Mouse (Mus musculus): ENCODE data around the gene Rtl4. TPM values are rescaled to one million over a fixed set of nuclear protein-coding genes. Genes with fewer than 3 reads are reported as not detected.

The Rtl4 gene
- not detected in 2 replicates for polyA plus RNA-seq (2012; rRNA removed)

DNA sequence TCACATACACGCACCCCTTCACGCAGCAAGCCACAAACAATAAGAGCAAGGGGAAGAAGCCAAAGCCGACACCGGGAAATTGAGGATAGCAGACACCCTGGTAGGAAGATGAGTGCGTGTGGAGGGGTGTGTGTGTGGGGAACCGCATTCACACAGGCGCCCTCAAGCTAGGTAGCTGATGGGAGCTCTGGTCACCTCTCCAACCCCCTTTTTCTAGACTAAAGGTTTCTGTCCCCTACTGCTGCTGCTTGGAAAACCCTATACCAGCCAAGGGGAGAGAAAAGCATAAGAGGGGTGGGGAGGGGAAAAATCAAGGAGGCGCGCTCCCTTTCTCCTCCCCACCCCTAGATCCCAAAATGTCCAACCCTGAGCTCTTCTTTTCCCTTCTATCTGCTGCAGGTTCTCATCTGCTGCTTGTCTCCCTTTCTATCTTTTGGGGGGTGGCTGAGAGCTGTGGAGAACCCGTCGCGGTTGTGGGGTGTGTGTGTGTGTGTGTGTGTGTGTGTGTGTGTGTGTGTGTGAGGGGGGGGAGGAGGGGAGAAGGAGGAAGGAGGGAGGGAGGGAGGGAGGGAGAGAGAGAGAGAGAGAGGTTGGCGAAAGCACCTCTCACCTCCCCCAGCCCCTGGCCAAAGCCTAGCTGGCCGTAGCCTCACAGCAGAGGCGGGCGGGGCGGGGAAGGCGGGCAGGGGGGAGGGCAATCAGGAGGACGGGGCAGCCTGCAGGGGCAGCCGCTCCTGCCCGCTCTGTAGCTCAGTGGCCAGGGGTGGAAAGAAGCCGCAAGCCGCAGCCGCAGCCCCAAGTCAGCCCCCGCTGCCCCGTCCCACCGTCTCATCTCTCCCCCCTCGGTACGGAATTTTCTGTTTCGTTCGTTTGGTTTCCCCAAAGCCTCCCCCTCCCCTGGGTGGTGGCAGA is at the start of gene Rtl4:
Gene Rtl4, plus strand, starts transcription at position 701 of the 912 bp plus-strand sequence.

DNA sequence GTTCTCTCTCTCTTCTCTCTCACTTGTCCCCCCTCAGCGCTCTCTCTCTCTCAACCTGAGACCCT is 733 bp upstream of the Rtl4 start, which contains the start of gene Trpc5:
Gene Trpc5, minus strand, starts transcription at position 39 of the 65 bp plus-strand sequence.

Other genes with a start within 250 kb of the Rtl4 start
- gene Trpc5os, start 232.3 kb upstream of the Rtl4 start, polyA plus RNA-seq (2012; rRNA removed): not detected in 2 replicates
- not detected in 2 replicates for gene Trpc5, start 727 bp upstream of the Rtl4 start, polyA plus RNA-seq (2012; rRNA removed)

All from stomach, adult 2 months (tissue).